Mouse (Mus musculus): Measurements from ENCODE around the gene Scgb1b2. TPM values are rescaled to one million over a fixed set of nuclear protein-coding genes. Genes with fewer than 3 reads are reported as not detected.

Gene Scgb1b2
- not detected in 2 replicates for polyA plus RNA-seq (2016; fragmentation: Nextera tagmentation; extraction: Ambion mirVana)

DNA sequence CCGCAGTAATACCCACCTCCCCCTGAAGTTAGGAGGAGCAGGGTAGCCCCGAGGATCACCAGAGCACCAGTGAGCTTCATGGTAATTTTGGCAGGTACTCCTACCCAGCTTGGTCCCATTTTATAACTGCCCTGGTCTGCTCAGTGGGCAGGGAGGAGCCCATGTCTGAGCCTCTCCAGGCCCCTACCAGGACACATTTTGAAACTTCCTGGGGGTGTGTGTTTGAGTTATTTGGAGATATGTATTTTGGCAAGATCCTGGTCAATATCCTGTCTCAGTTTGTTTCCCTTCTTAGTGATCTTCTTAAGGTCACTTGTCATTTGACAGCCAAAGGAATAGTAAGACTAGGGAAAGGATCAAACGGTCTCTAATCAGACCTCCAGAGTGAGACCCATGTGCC, at the start of gene Scgb1b2:
Scgb1b2 (minus strand) TSS at position 101 of the 400 bp plus-strand sequence.
- Histone ChIP-seq H3K36me3 (replicated peaks) (no peaks in the 10 kb centered on the region), H3K27ac (no peak within 1 kb of the TSS), H3K4me3 (replicated peaks) (no peak within 1 kb of the TSS), H3K4me1 (no peaks in the 10 kb centered on the region), H3K9ac (no peak within 1 kb of the TSS), H3K4me2 (no peak within 1 kb of the TSS), H3K27me3 (no peaks in the 10 kb centered on the region), H3K9me3 (peaks cover 38% of the 10 kb centered on the region; the same call in 1 of the 2 replicates)
- WGBS, result 84% methylated on average over 3 of the region's 3 CpGs
- ATAC-seq (ENCODE audit: low FRiP score), result no peak

DNA sequence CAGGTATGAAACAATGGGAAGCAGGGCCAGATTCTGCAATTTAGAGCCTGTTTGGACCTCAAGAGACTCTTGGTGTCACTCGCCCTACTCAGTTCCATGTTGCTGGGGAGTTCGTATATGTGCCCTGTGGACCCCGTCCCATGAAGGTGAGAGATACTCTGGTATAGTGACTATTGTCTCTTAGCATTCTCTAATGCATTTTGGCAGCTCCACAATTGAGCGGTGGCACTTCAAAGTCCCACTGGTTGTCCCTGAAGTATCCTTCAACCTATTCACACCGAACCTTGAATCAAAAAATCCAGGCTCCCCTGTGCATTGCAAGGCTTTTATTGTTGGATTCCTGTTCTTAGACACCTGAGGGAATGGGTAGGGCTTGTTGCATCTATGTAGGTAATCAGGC, 1.4 kb downstream of the Scgb1b2 start, which contains the start of gene Scgb2b2:
Scgb2b2 (plus strand) TSS at position 301 of the 400 bp plus-strand sequence.
- H3K36me3 ChIP-seq (replicated peaks), result no peaks in the 10 kb centered on the region
- H3K9ac ChIP-seq, result no peak within 1 kb of the TSS
- H3K27me3 ChIP-seq, result no peaks in the 10 kb centered on the region
- H3K27ac ChIP-seq, result no peak within 1 kb of the TSS
- H3K9me3 ChIP-seq, result peaks cover 38% of the 10 kb centered on the region; the same call in 1 of the 2 replicates
- no peak within 1 kb of the TSS for H3K4me2 ChIP-seq
- H3K4me1 ChIP-seq, result no peaks in the 10 kb centered on the region
- 80% methylated on average over 5 of the region's 5 CpGs for WGBS
- no peak for ATAC-seq (ENCODE audit: low FRiP score)
- H3K4me3 ChIP-seq (replicated peaks), result no peak within 1 kb of the TSS

Other genes starting within 250 kb of the Scgb1b2 start
- gene Fxyd5, start 249.3 kb downstream of the Scgb1b2 start, polyA plus RNA-seq (2016; fragmentation: Nextera tagmentation; extraction: Ambion mirVana), result 7.6 and 9.2 TPM in 2 replicates
- gene Fxyd7, start 240.4 kb downstream of the Scgb1b2 start, polyA plus RNA-seq (2016; fragmentation: Nextera tagmentation; extraction: Ambion mirVana), result 10.5 and 14.3 TPM in 2 replicates
- gene Fxyd1, start 234.6 kb downstream of the Scgb1b2 start, polyA plus RNA-seq (2016; fragmentation: Nextera tagmentation; extraction: Ambion mirVana), result 4.0 and 6.5 TPM in 2 replicates
- gene Lgi4, start 232.5 kb downstream of the Scgb1b2 start, polyA plus RNA-seq (2016; fragmentation: Nextera tagmentation; extraction: Ambion mirVana), result 0.29 and 0.37 TPM in 2 replicates
- 1.1 and 1.3 TPM in 2 replicates for gene Fxyd3, start 215.1 kb downstream of the Scgb1b2 start, polyA plus RNA-seq (2016; fragmentation: Nextera tagmentation; extraction: Ambion mirVana)
- gene Hpn, start 176.5 kb downstream of the Scgb1b2 start, polyA plus RNA-seq (2016; fragmentation: Nextera tagmentation; extraction: Ambion mirVana), result 0.49 and 0.67 TPM in 2 replicates
- 1.1 and 1.3 TPM in 2 replicates for gene Scn1b, start 164.8 kb downstream of the Scgb1b2 start, polyA plus RNA-seq (2016; fragmentation: Nextera tagmentation; extraction: Ambion mirVana)
- gene Gramd1a, start 135.9 kb downstream of the Scgb1b2 start, polyA plus RNA-seq (2016; fragmentation: Nextera tagmentation; extraction: Ambion mirVana), result 155 and 174 TPM in 2 replicates
- gene Scgb2b2, start 1.3 kb downstream of the Scgb1b2 start, polyA plus RNA-seq (2016; fragmentation: Nextera tagmentation; extraction: Ambion mirVana), result not detected in 2 replicates
- gene Scgb2b3, start 70.3 kb upstream of the Scgb1b2 start, polyA plus RNA-seq (2016; fragmentation: Nextera tagmentation; extraction: Ambion mirVana), result not detected in 2 replicates
- gene Scgb1b3, start 83.8 kb upstream of the Scgb1b2 start, polyA plus RNA-seq (2016; fragmentation: Nextera tagmentation; extraction: Ambion mirVana), result not detected in 2 replicates